Mouse (Mus musculus): ENCODE results near the gene Fam83d. TPM values are rescaled to one million over a fixed set of nuclear protein-coding genes. Genes with fewer than 3 reads are reported as not detected.
"Not testable (repeated sequence)": the region's sequence is repeated elsewhere in the genome, so short reads cannot be mapped to it uniquely, and the experiment has no call there.

The Fam83d gene
- polyA plus RNA-seq, 1 experiment from 2014 or later, result 5.9 TPM

GRCm38 (mm10) chr2:158733136-158733535 is 34.8 kb upstream of the Fam83d start:
- no peaks in the 10 kb centered on the region for H3K9me3 ChIP-seq (replicated peaks)
- H3K27me3 ChIP-seq (replicated peaks), result no peaks in the 10 kb centered on the region
- no peak overlapping the region for H3K4me3 ChIP-seq (replicated peaks)
- H3K9ac ChIP-seq (replicated peaks), result no peak overlapping the region
- 73% methylated on average over 4 of the region's 4 CpGs for WGBS
- H3K4me2 ChIP-seq, result no peak overlapping the region
- peaks cover 4% of the 10 kb centered on the region for H3K4me1 ChIP-seq
- H3K27ac ChIP-seq (replicated peaks), result no peak overlapping the region
- no peak for ATAC-seq (ENCODE audit: low FRiP score)
- no peaks in the 10 kb centered on the region for H3K36me3 ChIP-seq

GRCm38 (mm10) chr2:158733914-158734313 is 34.0 kb upstream of the Fam83d start:
- ATAC-seq (ENCODE audit: low FRiP score), result no peak
- H3K36me3 ChIP-seq, result no peaks in the 10 kb centered on the region
- WGBS, result 92% methylated on average over 6 of the region's 6 CpGs
- no peak overlapping the region for H3K4me3 ChIP-seq (replicated peaks)
- H3K9me3 ChIP-seq (replicated peaks), result no peaks in the 10 kb centered on the region
- H3K4me2 ChIP-seq, result no peak overlapping the region
- H3K4me1 ChIP-seq, result peaks cover 4% of the 10 kb centered on the region
- H3K27me3 ChIP-seq (replicated peaks), result no peaks in the 10 kb centered on the region
- H3K27ac ChIP-seq (replicated peaks), result no peak overlapping the region
- no peak overlapping the region for H3K9ac ChIP-seq (replicated peaks)

GRCm38 (mm10) chr2:158734500-158735152 is 33.3 kb upstream of the Fam83d start:
- no peaks in the 10 kb centered on the region for H3K9me3 ChIP-seq (replicated peaks)

GRCm38 (mm10) chr2:158735340-158735739 is 32.6 kb upstream of the Fam83d start:
- Histone ChIP-seq H3K4me3 (replicated peaks) (no peak overlapping the region), H3K36me3 (no peaks in the 10 kb centered on the region), H3K4me2 (no peak overlapping the region), H3K9ac (replicated peaks) (no peak overlapping the region), H3K27me3 (replicated peaks) (no peaks in the 10 kb centered on the region), H3K27ac (replicated peaks) (no peak overlapping the region), H3K9me3 (replicated peaks) (no peaks in the 10 kb centered on the region), H3K4me1 (peaks cover 4% of the 10 kb centered on the region)
- ATAC-seq (ENCODE audit: low FRiP score), result no peak
- 91% methylated on average over 8 of the region's 8 CpGs for WGBS

More at GRCm38 (mm10) chr2:158734500-158735152, 33.3 kb upstream of the Fam83d start:
- Histone ChIP-seq H3K4me1 (peaks cover 4% of the 10 kb centered on the region), H3K36me3 (no peaks in the 10 kb centered on the region), H3K9ac (replicated peaks) (no peak overlapping the region), H3K27me3 (replicated peaks) (no peaks in the 10 kb centered on the region), H3K27ac (replicated peaks) (no peak overlapping the region), H3K4me2 (no peak overlapping the region), H3K4me3 (replicated peaks) (no peak overlapping the region)
- WGBS, result 66% methylated on average over 7 of the region's 7 CpGs
- peak; percentile 38 for ATAC-seq (ENCODE audit: low FRiP score)

GRCm38 (mm10) chr2:158736247-158736646 is 31.6 kb upstream of the Fam83d start:
- not testable (repeated sequence) for H3K9me3 ChIP-seq (replicated peaks); H3K4me1 ChIP-seq; H3K9ac ChIP-seq (replicated peaks); H3K27me3 ChIP-seq (replicated peaks); H3K27ac ChIP-seq (replicated peaks); ATAC-seq (ENCODE audit: low FRiP score); H3K36me3 ChIP-seq; H3K4me3 ChIP-seq (replicated peaks); H3K4me2 ChIP-seq
- 84% methylated on average over 4 of the region's 4 CpGs for WGBS

DNA sequence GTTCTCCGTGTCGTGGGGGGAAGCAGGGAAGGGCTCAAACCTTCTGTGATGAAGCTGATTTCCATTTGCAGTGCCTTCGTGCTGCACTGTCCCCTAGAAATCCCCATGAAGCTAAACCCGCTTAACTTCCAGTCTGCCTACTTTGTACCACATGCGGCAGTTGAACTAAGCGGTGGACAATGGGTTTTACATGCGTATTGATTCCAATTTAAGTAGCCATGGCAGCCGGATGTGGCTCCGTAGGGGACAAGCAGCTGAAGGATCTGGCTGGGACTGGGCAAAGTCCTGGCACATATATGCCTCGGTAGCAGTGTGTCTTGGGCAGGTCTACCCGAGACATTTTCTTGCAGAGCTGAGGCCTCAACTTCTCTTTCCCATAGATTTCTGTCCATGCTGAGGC is 29.3 kb upstream of the Fam83d start:
- Histone ChIP-seq H3K4me1 (peaks cover 4% of the 10 kb centered on the region), H3K9ac (replicated peaks) (no peak overlapping the region), H3K9me3 (replicated peaks) (no peaks in the 10 kb centered on the region), H3K4me2 (no peak overlapping the region), H3K27ac (replicated peaks) (no peak overlapping the region), H3K4me3 (replicated peaks) (no peak overlapping the region), H3K27me3 (replicated peaks) (no peaks in the 10 kb centered on the region), H3K36me3 (peaks cover 4% of the 10 kb centered on the region; the same call in 1 of the 2 replicates)
- WGBS, result 42% methylated on average over 11 of the region's 11 CpGs
- ATAC-seq (ENCODE audit: low FRiP score), result no peak

DNA sequence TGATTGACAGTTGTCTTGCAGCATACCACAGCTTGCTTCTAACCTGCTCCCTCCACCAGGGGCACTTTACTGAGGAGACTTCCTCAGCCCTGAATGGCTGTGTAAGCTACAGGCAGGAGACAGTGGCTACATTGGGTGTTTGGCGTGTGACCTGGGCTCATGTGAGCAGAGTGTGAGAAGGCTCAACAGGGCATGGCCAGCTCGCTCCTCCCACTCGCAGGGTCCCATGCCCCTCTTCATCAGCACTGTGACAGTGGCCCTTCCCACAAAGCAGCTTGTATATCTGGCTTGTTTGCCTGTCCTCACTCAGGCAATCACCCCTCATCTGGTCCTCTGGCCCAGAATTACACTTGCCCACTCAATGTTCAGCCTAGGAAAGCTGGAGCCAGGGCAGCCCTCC is 28.8 kb upstream of the Fam83d start:
- no peaks in the 10 kb centered on the region for H3K9me3 ChIP-seq (replicated peaks)
- H3K36me3 ChIP-seq, result peaks cover 4% of the 10 kb centered on the region; the same call in 1 of the 2 replicates
- WGBS, result 81% methylated on average over 3 of the region's 3 CpGs
- H3K27ac ChIP-seq (replicated peaks), result no peak overlapping the region
- H3K27me3 ChIP-seq (replicated peaks), result no peaks in the 10 kb centered on the region
- H3K4me3 ChIP-seq (replicated peaks), result no peak overlapping the region
- no peak overlapping the region for H3K9ac ChIP-seq (replicated peaks)
- no peak overlapping the region for H3K4me2 ChIP-seq
- H3K4me1 ChIP-seq, result peaks cover 4% of the 10 kb centered on the region
- no peak for ATAC-seq (ENCODE audit: low FRiP score)

DNA sequence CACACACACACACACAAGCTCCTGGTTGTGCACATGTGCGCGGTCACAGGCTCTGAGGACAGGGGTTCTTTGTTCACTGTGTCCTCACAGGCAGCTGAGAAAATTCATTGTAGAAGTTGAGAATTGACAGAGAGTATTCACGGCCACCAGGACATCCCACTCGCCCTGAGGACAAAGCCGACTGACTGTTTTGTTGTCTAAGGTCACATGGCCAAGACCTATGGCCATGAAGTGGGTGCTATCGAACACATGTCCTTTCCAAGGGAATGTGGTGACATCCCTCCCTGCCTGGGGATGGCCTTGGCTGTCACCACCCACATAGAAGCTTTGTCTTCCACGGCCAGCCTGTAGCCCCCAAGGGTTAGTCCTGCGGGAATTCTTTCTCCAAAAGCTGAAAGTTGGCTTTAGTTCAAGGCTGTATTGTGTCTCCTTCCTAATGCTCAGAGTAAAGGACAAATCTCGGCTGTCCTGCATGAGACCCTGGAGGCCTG is 26.8 kb upstream of the Fam83d start:
- Histone ChIP-seq H3K4me3 (replicated peaks) (no peak overlapping the region), H3K27me3 (replicated peaks) (no peaks in the 10 kb centered on the region), H3K4me2 (no peak overlapping the region), H3K9ac (replicated peaks) (no peak overlapping the region), H3K27ac (replicated peaks) (no peak overlapping the region), H3K36me3 (peaks cover 4% of the 10 kb centered on the region; the same call in 1 of the 2 replicates), H3K9me3 (replicated peaks) (no peaks in the 10 kb centered on the region), H3K4me1 (peaks cover 4% of the 10 kb centered on the region; the same call in 1 of the 2 replicates)
- no peak for ATAC-seq (ENCODE audit: low FRiP score)
- 29% methylated on average over 9 of the region's 9 CpGs for WGBS

- no peak overlapping the region for H3K27ac ChIP-seq (replicated peaks)
- H3K9me3 ChIP-seq (replicated peaks), result no peaks in the 10 kb centered on the region
- H3K4me2 ChIP-seq, result no peak overlapping the region
- H3K9ac ChIP-seq (replicated peaks), result no peak overlapping the region
- no peak overlapping the region for H3K4me3 ChIP-seq (replicated peaks)
- ATAC-seq (ENCODE audit: low FRiP score), result no peak
- H3K27me3 ChIP-seq (replicated peaks), result no peaks in the 10 kb centered on the region
- H3K36me3 ChIP-seq, result peaks cover 4% of the 10 kb centered on the region; the same call in 1 of the 2 replicates
- H3K4me1 ChIP-seq, result peaks cover 5% of the 10 kb centered on the region; the same call in 1 of the 2 replicates
- 85% methylated on average over 5 of the region's 5 CpGs for WGBS
Observed at GRCm38 (mm10) chr2:158742431-158742830, 25.5 kb upstream of the Fam83d start.

DNA sequence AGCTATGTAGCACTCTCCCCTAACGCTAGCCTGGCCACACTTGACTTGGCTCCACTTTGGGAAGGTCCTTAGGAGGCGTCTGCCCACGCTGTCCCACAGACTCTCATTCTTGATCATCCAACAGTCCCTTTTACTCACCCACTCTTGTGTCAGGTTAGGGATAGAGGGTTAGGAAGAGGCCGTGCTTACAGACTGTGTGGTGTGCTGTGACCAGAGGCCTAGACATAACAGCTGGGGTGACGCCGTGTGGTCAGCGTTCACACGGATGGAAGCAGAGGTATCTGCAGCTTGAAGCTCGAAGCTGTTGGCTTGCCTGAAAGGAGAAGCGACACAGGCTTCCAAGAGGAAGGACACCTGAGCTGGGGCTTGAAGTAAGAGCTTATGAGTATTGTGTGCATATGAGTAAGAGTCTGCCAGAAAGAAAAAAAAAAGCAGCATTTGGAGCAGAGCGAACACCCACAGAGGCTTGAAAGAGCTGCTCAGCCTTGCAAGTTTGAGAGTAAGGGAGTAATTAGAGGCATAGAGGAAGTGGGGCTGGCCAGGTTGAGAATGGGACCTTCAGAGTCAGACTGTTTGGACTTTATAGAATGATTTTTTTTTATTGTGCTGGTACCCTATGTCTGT is 24.3 kb upstream of the Fam83d start:
- H3K9ac ChIP-seq (replicated peaks), result no peak overlapping the region
- no peak overlapping the region for H3K4me2 ChIP-seq
- 91% methylated on average over 11 of the region's 11 CpGs for WGBS
- H3K36me3 ChIP-seq, result peaks cover 4% of the 10 kb centered on the region; the same call in 1 of the 2 replicates
- no peak for ATAC-seq (ENCODE audit: low FRiP score)
- peaks cover 5% of the 10 kb centered on the region; the same call in 1 of the 2 replicates for H3K4me1 ChIP-seq
- no peak overlapping the region for H3K27ac ChIP-seq (replicated peaks)
- no peaks in the 10 kb centered on the region for H3K27me3 ChIP-seq (replicated peaks)
- no peaks in the 10 kb centered on the region for H3K9me3 ChIP-seq (replicated peaks)
- no peak overlapping the region for H3K4me3 ChIP-seq (replicated peaks)

DNA sequence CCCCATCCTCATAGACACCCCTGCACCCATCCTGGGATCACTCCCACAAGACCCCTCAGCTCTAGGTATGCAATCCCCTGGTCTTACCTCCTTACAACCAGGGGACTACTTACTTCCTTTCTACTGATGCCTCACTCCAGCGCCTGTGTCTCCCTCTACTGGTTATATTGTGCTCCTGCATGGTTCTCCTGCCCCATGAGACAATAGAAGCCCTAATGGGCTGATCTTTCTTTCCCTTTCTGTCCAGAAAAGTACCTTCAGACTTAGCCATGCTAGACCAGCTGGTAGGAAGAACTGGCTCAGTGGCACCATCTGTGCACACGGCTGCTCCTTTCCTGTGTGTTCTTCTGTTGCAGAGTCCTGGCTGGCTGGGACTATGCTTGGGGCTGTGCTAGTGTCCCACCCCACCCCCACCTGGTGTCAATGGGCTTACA is 22.8 kb upstream of the Fam83d start:
- Histone ChIP-seq H3K9me3 (replicated peaks) (no peaks in the 10 kb centered on the region), H3K4me2 (no peak overlapping the region), H3K27me3 (replicated peaks) (no peaks in the 10 kb centered on the region), H3K9ac (replicated peaks) (no peak overlapping the region), H3K27ac (replicated peaks) (no peak overlapping the region), H3K4me3 (replicated peaks) (no peak overlapping the region), H3K4me1 (peaks cover 5% of the 10 kb centered on the region; the same call in 1 of the 2 replicates), H3K36me3 (peaks cover 6% of the 10 kb centered on the region; the same call in 1 of the 2 replicates)
- ATAC-seq (ENCODE audit: low FRiP score), result no peak
- 19% methylated on average over 2 of the region's 2 CpGs for WGBS

- Histone ChIP-seq H3K27me3 (replicated peaks) (no peaks in the 10 kb centered on the region), H3K4me2 (no peak overlapping the region), H3K4me3 (replicated peaks) (no peak overlapping the region), H3K36me3 (peaks cover 8% of the 10 kb centered on the region; the same call in 1 of the 2 replicates), H3K9me3 (replicated peaks) (no peaks in the 10 kb centered on the region), H3K4me1 (peaks cover 5% of the 10 kb centered on the region; the same call in 1 of the 2 replicates), H3K27ac (replicated peaks) (0 out of 2 replicates have a peak overlapping the region, but pooled peaks have one; percentile 18), H3K9ac (replicated peaks) (no peak overlapping the region)
- 35% methylated on average over 11 of the region's 11 CpGs for WGBS
- no peak for ATAC-seq (ENCODE audit: low FRiP score)
Observed at GRCm38 (mm10) chr2:158746164-158746563, 21.7 kb upstream of the Fam83d start.
